In genomic region chr1:190380151-190380550, GRCm38 (mm10) we compare ENCODE assay signal across 20 mouse cellular contexts.
A peak's percentile ranks its signal among the peaks of the same experiment; 100 is the strongest.
DNase-seq lines count a peak whose midpoint lies in the region; ATAC-seq lines count a peak whose summit lies in the region.
"Had no signal": no experiment of that assay in that cellular context is flagged by ENCODE, and none has a peak within 500 bp of the region (broad histone marks: within the 10 kb centered on the region; RNA-seq: fewer than 3 reads in every experiment).

No protein-coding gene starts in this region.

- peak; percentile 11 for DNase-seq in gastrocnemius, postnatal 10 days
- DNase-seq in gastrocnemius, postnatal 25 days = no peak
- DNase-seq in neural tube, embryonic 10.5 days (ENCODE audit: extremely low spot score, low spot score) = peak; percentile 40
- peak; percentile 57 for DNase-seq in neural tube, embryonic 11.5 days (ENCODE audit: low spot score)
- DNase-seq in frontal cortex, postnatal 36 days (ENCODE audit: low spot score in 2 of 2) = no peak
- DNase-seq in kidney, adult 8-10 months = no peak
- DNase-seq: cerebellum, adult 11 months; cerebellum, postnatal 36 days; gastrocnemius, postnatal 36 days; heart, postnatal 36 days; kidney, postnatal 14 days; layer of hippocampus, adult 9-11 months; liver, postnatal 0 days; lung, postnatal 4 days; right cerebral cortex, postnatal 4 days had no signal

- ATAC-seq in neural tube, embryonic 15.5 days (ENCODE audit: low FRiP score) = no peak
- peak; percentile 60; the same call in 1 of the 2 replicates for ATAC-seq in neural tube, embryonic 11.5 days (ENCODE audit: insufficient read depth, low FRiP score, low TSS enrichment)
- ATAC-seq: forebrain, embryonic 16.5 days; intestine, embryonic 16.5 days had no signal

- no peaks in the 10 kb centered on the region for H3K9me3 ChIP-seq in neural tube, embryonic 15.5 days (replicated peaks)
- no peaks in the 10 kb centered on the region for H3K9me3 ChIP-seq in neural tube, embryonic 11.5 days (ENCODE audit: control insufficient read depth, low read length)
- H3K9me3 ChIP-seq: limb, embryonic 15.5 days had no signal

- no peak overlapping the region for H3K9ac ChIP-seq in neural tube, embryonic 15.5 days (replicated peaks)
- H3K9ac ChIP-seq in neural tube, embryonic 11.5 days (ENCODE audit: low read length) = no peak overlapping the region
- H3K9ac ChIP-seq: limb, embryonic 15.5 days; liver, postnatal 0 days had no signal

- H3K27me3 ChIP-seq in neural tube, embryonic 15.5 days (replicated peaks) = no peaks in the 10 kb centered on the region
- no peaks in the 10 kb centered on the region for H3K27me3 ChIP-seq in neural tube, embryonic 11.5 days (ENCODE audit: control insufficient read depth, insufficient read depth, low read length)

- WGBS in neural tube, embryonic 15.5 days = 24% methylated on average over 10 of the region's 10 CpGs
- WGBS in neural tube, embryonic 11.5 days = 43% methylated on average over 7 of the region's 10 CpGs

- H3K27ac ChIP-seq in neural tube, embryonic 15.5 days (replicated peaks) = no peak overlapping the region
- no peak overlapping the region for H3K27ac ChIP-seq in neural tube, embryonic 11.5 days (ENCODE audit: low read depth, low read length)
- H3K27ac ChIP-seq: limb, embryonic 15.5 days had no signal

- H3K4me2 ChIP-seq in neural tube, embryonic 15.5 days = no peak overlapping the region
- H3K4me2 ChIP-seq in neural tube, embryonic 11.5 days (ENCODE audit: low read depth) = no peak overlapping the region
- H3K4me2 ChIP-seq: heart, embryonic 11.5 days; limb, embryonic 15.5 days had no signal

- H3K4me1 ChIP-seq in neural tube, embryonic 15.5 days = peaks cover 10% of the 10 kb centered on the region
- H3K4me1 ChIP-seq in neural tube, embryonic 11.5 days (ENCODE audit: control insufficient read depth, insufficient read depth, low read length) = no peaks in the 10 kb centered on the region; the same call in 1 of the 2 replicates
- H3K4me1 ChIP-seq: limb, embryonic 15.5 days had no signal

- H3K36me3 ChIP-seq in neural tube, embryonic 15.5 days = no peaks in the 10 kb centered on the region
- no peaks in the 10 kb centered on the region for H3K36me3 ChIP-seq in neural tube, embryonic 11.5 days (ENCODE audit: control insufficient read depth, insufficient read depth, low read length)
- H3K36me3 ChIP-seq: limb, embryonic 15.5 days had no signal

- H3K4me3 ChIP-seq in neural tube, embryonic 15.5 days (replicated peaks) = no peak overlapping the region
- no peak overlapping the region for H3K4me3 ChIP-seq in neural tube, embryonic 11.5 days (ENCODE audit: low read depth, low read length)
- H3K4me3 ChIP-seq: limb, embryonic 15.5 days had no signal

Comparison
In these comparisons a context has a peak if more than half of its experiments do, and no peak if none do; other contexts are left out.
1. DNase-seq: peak in gastrocnemius, postnatal 10 days (single experiment), neural tube, embryonic 10.5 days (single experiment) and neural tube, embryonic 11.5 days (single experiment); none in gastrocnemius, postnatal 25 days (single experiment), frontal cortex, postnatal 36 days (0 of 2) and kidney, adult 8-10 months (0 of 2).